Mouse (Mus musculus): ENCODE data around the gene Olfr1278.
"Not testable (repeated sequence)": the region's sequence is repeated elsewhere in the genome, so short reads cannot be mapped to it uniquely, and the experiment has no call there.

Olfr1278 gene
- long read RNA-seq, experiment 1 = 0 reads
- long read RNA-seq, experiment 2 = 0 reads

DNA sequence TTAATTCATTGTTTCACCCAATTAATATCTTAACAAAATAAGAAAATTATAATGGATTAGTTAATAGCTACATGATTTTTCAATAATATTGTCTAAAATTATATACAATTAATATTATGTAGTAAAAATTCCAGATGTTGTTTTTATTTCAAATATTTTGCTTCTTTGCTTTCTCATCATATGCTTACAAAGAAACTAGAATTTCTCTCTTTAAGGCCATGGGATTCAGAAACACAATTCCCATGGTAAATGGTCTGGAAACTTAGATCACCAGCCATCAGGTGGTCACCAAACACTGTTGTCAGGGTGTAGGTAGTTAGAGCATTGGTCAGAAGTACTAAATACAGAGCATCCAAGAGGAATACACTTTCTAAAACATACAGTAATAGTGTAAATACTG, at the start of gene Olfr1278:
Gene Olfr1278 (plus strand): TSS at position 301 of the 400 bp plus-strand sequence.
- intact Hi-C loops (cut with DNase I) = no loop called here

DNA sequence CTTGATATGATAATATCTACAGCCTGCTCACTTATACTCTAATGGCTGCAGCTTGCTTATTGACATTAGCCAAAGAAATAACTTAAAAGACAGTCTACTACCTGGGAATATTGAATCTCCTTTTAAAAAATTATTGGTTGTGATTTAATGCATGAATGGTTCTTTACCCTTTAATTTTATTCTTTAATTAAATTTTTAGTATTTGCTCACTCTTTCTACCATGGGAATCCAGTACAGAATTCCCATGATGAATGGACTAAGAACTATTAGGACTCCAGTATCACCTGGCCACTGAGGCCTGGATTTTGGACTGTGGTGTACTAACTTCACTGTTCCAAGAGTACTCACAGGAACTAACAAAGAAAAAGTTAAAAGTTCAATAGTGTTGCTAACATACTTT, 35.7 kb upstream of the Olfr1278 start, which contains the start of gene Olfr1276:
Gene Olfr1276 (plus strand): TSS at position 301 of the 400 bp plus-strand sequence.
- intact Hi-C loops (cut with DNase I) = no loop called here

DNA sequence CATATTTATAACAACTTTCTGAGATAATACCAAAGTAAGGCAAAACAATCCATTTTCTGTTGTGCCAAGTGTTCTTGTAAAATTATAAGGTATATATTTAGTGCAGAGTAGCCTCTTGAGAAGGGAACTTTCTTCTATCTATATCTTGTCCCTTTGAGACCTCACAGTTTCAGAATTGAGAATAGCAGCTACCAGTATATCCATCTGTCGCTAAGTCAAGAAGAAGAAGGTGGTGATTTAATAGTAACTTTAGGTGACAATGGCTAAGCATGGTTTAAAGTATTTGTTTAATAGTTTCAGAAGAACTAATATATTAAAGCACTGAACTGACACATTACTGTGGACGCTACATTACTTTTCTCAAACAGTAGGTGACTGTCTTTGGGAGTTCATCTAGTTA, 15.9 kb upstream of the Olfr1278 start, which contains the start of gene Olfr1277:
Gene Olfr1277 (minus strand): TSS at position 101 of the 400 bp plus-strand sequence.
- intact Hi-C loops (cut with DNase I) = no loop called here

DNA sequence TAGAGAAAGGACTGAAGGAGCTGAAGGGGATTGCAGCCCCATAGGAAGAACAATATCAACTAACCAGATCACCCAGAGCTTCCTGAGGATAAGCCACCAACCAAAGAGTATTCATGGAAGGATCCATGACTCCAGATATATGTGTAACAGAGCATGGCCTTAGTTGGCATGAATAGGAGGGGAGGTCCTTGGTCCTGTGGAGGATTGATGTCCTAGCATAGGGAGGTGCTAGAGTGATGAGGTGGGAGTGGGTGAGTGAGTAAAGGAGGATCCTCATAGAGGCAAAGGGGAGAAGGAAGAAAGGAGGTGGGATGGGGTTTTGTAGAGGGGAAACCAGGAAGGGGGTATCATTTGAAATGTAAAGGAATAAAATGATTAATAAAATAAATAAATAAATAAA, 8.6 kb downstream of the Olfr1278 start:
- intact Hi-C loops (cut with DNase I) = no loop called here

DNA sequence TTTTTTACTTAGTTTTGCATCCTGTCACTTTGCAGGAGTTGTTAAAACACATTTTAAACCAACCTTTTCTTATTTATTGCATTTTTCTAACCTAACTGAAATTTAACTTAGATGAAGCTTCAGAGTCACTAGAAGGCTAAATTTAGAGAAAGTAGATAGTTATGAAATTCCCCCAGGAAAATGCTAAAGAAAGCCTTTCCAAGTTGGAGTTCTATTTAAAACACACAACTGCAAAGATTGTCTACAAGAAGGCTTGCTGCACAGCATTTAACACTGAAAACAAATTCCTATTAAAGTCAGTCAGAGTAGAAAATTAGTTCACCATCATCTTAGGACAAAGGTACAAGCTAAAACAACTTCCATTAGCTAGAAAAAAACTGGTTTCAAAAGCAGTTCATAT, 10.4 kb downstream of the Olfr1278 start, which contains the start of gene Olfr1279:
Gene Olfr1279 (plus strand): TSS at position 262 of the 400 bp plus-strand sequence.
- intact Hi-C loops (cut with DNase I) = no loop called here

DNA sequence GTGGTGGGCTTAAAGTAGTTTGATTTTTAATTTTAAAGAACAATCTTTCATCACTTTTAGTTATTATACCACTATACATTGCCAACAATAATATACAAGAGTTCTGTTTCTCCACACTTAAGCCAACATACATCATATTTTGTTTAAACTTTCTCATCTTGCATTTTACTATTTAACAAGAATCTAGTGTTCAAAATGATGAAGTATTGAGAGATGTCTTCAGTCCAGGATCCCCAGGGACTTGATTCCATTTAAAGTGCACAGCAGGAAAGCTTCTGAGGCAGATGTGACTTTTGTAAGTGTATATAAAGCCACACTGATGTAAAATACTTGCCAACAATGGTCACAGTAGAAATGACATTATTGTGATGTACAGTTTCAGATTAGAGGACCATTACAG, 23.8 kb downstream of the Olfr1278 start, which contains the start of gene Olfr1280:
Gene Olfr1280 (plus strand): TSS at position 301 of the 400 bp plus-strand sequence.
- intact Hi-C loops (cut with DNase I) = no loop called here

DNA sequence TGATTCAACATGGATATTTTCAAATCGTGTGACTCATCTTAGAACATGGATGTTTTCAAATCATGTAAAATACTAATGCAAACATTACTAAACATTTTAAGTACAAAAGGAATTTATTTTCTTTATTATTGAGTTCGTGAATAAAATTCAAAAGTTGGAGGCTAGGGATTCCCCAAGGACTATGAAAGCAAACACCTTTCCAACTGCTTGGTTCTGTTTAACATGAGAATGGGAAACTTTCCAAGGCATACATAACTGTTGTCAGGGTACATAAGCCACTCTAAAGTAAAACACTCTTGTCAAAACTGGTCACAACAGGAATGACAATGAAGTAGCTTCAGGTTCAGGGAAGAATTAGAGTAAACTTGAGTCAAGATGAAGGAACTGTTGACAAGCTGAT, 36.3 kb downstream of the Olfr1278 start, which contains the start of gene Olfr1281:
Gene Olfr1281 (plus strand): TSS at position 301 of the 400 bp plus-strand sequence.
- intact Hi-C loops (cut with DNase I) = no loop called here

DNA sequence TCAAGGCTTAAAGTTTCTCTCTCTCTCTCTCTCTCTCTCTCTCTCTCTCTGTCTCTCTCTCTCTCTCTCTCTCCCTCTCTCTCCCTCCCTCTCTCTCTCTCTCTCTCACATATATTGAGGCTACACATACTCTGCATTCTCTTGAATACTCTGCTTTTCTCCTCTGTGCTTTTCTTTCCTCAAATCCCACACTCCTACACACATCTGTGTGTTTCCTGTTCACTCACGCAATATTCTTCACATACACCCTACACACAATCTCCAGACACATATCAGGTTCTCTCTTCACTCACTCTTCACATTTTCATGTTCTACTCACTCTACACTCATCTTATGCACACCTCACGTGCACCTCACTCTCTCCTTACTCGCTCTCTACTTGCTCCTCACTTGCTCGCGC, 43.8 kb downstream of the Olfr1278 start:
- intact Hi-C loops (cut with DNase I) = not testable (repeated sequence)

DNA sequence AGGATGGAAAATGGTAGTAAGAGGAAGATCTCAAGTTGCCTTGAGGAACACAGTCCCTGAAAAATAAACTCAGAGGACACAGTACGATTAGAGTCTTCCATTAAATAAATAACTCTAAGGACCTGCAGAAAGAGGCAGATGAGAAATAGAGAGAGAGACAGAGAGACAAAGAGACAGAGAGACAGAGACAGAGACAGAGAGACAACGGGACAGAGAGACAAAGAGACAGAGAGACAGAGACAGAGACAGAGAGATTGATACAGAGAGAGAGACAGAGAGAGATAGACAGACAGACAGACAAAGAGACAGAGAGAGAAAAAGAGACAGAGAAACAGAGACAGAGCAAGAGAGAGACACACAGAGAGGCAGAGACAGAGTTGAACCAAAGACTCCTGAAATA, 46.0 kb downstream of the Olfr1278 start, which contains the start of gene Olfr1282:
Gene Olfr1282 (minus strand): TSS at position 101 of the 400 bp plus-strand sequence.
- intact Hi-C loops (cut with DNase I) = no loop called here

Measured in adrenal gland (tissue).